Mouse (Mus musculus): ENCODE measurements around the gene Oaz1. TPM values are rescaled to one million over a fixed set of nuclear protein-coding genes. Genes with fewer than 3 reads are reported as not detected.
A peak's percentile ranks its signal among the peaks of the same experiment; 100 is the strongest.

Oaz1 gene
- total RNA-seq, 1 experiment from 2014 or later = 154 TPM

- peak; percentile 84 to 90 for ATAC-seq (replicated peaks in 1 of 2; ENCODE audit: insufficient read depth in 1 of 2, low FRiP score in 2 of 2, low TSS enrichment in 1 of 2, low read depth in 1 of 2, poor library complexity in 2 of 2, severe bottlenecking in 2 of 2)
Observed at GRCm38 (mm10) chr10:80798150-80799006, 28.1 kb upstream of the Oaz1 start, which contains the start of the genes Sf3a2 and Plekhj1. TSS of gene Sf3a2 (plus strand) at chr10:80798198. TSS of gene Plekhj1 (minus strand) at chr10:80798626.

- ATAC-seq (replicated peaks in 1 of 2; ENCODE audit: insufficient read depth in 1 of 2, low FRiP score in 2 of 2, low TSS enrichment in 1 of 2, low read depth in 1 of 2, poor library complexity in 2 of 2, severe bottlenecking in 2 of 2) = no peak
Observed at GRCm38 (mm10) chr10:80799070-80799566, 27.3 kb upstream of the Oaz1 start.

- no peak for ATAC-seq (replicated peaks in 1 of 2; ENCODE audit: insufficient read depth in 1 of 2, low FRiP score in 2 of 2, low TSS enrichment in 1 of 2, low read depth in 1 of 2, poor library complexity in 2 of 2, severe bottlenecking in 2 of 2)
Observed at GRCm38 (mm10) chr10:80802204-80802912, 24.1 kb upstream of the Oaz1 start.

- no peak for ATAC-seq (replicated peaks in 1 of 2; ENCODE audit: insufficient read depth in 1 of 2, low FRiP score in 2 of 2, low TSS enrichment in 1 of 2, low read depth in 1 of 2, poor library complexity in 2 of 2, severe bottlenecking in 2 of 2)
Observed at GRCm38 (mm10) chr10:80802996-80803395, 23.5 kb upstream of the Oaz1 start.

- ATAC-seq (replicated peaks in 1 of 2; ENCODE audit: insufficient read depth in 1 of 2, low FRiP score in 2 of 2, low TSS enrichment in 1 of 2, low read depth in 1 of 2, poor library complexity in 2 of 2, severe bottlenecking in 2 of 2) = no peak
Observed at GRCm38 (mm10) chr10:80804340-80804739, 22.1 kb upstream of the Oaz1 start.

- ATAC-seq (replicated peaks in 1 of 2; ENCODE audit: insufficient read depth in 1 of 2, low FRiP score in 2 of 2, low TSS enrichment in 1 of 2, low read depth in 1 of 2, poor library complexity in 2 of 2, severe bottlenecking in 2 of 2) = no peak
Observed at GRCm38 (mm10) chr10:80804916-80805315, 21.5 kb upstream of the Oaz1 start, which contains the start of gene Amh. TSS of gene Amh (plus strand) at chr10:80805243.

GRCm38 (mm10) chr10:80805322-80805721 lies 21.1 kb upstream of the Oaz1 start:
- ATAC-seq (replicated peaks in 1 of 2; ENCODE audit: insufficient read depth in 1 of 2, low FRiP score in 2 of 2, low TSS enrichment in 1 of 2, low read depth in 1 of 2, poor library complexity in 2 of 2, severe bottlenecking in 2 of 2) = no peak

- ATAC-seq (replicated peaks in 1 of 2; ENCODE audit: insufficient read depth in 1 of 2, low FRiP score in 2 of 2, low TSS enrichment in 1 of 2, low read depth in 1 of 2, poor library complexity in 2 of 2, severe bottlenecking in 2 of 2) = peak; percentile 50 to 72; a peak in 3 of 4 replicates
Observed at GRCm38 (mm10) chr10:80805925-80806324, 20.5 kb upstream of the Oaz1 start.

GRCm38 (mm10) chr10:80806341-80807056 lies 20.0 kb upstream of the Oaz1 start:
- no peak for ATAC-seq (replicated peaks in 1 of 2; ENCODE audit: insufficient read depth in 1 of 2, low FRiP score in 2 of 2, low TSS enrichment in 1 of 2, low read depth in 1 of 2, poor library complexity in 2 of 2, severe bottlenecking in 2 of 2)

GRCm38 (mm10) chr10:80807057-80807627 lies 19.3 kb upstream of the Oaz1 start:
- ATAC-seq (replicated peaks in 1 of 2; ENCODE audit: insufficient read depth in 1 of 2, low FRiP score in 2 of 2, low TSS enrichment in 1 of 2, low read depth in 1 of 2, poor library complexity in 2 of 2, severe bottlenecking in 2 of 2) = peak in 1 of 2 experiments; percentile 38; a peak in 2 of 4 replicates

GRCm38 (mm10) chr10:80808099-80808984 lies 18.1 kb upstream of the Oaz1 start:
- no peak for ATAC-seq (replicated peaks in 1 of 2; ENCODE audit: insufficient read depth in 1 of 2, low FRiP score in 2 of 2, low TSS enrichment in 1 of 2, low read depth in 1 of 2, poor library complexity in 2 of 2, severe bottlenecking in 2 of 2)

GRCm38 (mm10) chr10:80808985-80809632 lies 17.3 kb upstream of the Oaz1 start:
- ATAC-seq (replicated peaks in 1 of 2; ENCODE audit: insufficient read depth in 1 of 2, low FRiP score in 2 of 2, low TSS enrichment in 1 of 2, low read depth in 1 of 2, poor library complexity in 2 of 2, severe bottlenecking in 2 of 2) = no peak

GRCm38 (mm10) chr10:80810084-80810483 lies 16.4 kb upstream of the Oaz1 start:
- no peak for ATAC-seq (replicated peaks in 1 of 2; ENCODE audit: insufficient read depth in 1 of 2, low FRiP score in 2 of 2, low TSS enrichment in 1 of 2, low read depth in 1 of 2, poor library complexity in 2 of 2, severe bottlenecking in 2 of 2)

- no peak for ATAC-seq (replicated peaks in 1 of 2; ENCODE audit: insufficient read depth in 1 of 2, low FRiP score in 2 of 2, low TSS enrichment in 1 of 2, low read depth in 1 of 2, poor library complexity in 2 of 2, severe bottlenecking in 2 of 2)
Observed at GRCm38 (mm10) chr10:80812391-80813041, 13.9 kb upstream of the Oaz1 start.

GRCm38 (mm10) chr10:80813366-80813765 lies 13.1 kb upstream of the Oaz1 start, which contains the start of gene Jsrp1:
TSS of gene Jsrp1 (minus strand) at chr10:80813498.
- ATAC-seq (replicated peaks in 1 of 2; ENCODE audit: insufficient read depth in 1 of 2, low FRiP score in 2 of 2, low TSS enrichment in 1 of 2, low read depth in 1 of 2, poor library complexity in 2 of 2, severe bottlenecking in 2 of 2) = 0 out of 4 replicates have a peak, but pooled peaks of 1 of the 2 experiments have one; percentile 12

Data from hematopoietic stem cell, adult 5-6 weeks (primary cell).